Mouse (Mus musculus): ENCODE results near the gene C130079G13Rik. TPM values are rescaled to one million over a fixed set of nuclear protein-coding genes. Genes with fewer than 3 reads are reported as not detected.
"Not testable (repeated sequence)": the region's sequence is repeated elsewhere in the genome, so short reads cannot be mapped to it uniquely, and the experiment has no call there.

Gene C130079G13Rik
- total RNA-seq (2017) = not detected in 2 replicates

- ATAC-seq (ENCODE audit: extremely low read depth, insufficient number of reproducible peaks, low FRiP score, poor library complexity, severe bottlenecking) = no peak
These were observed at the start of gene C130079G13Rik for GRCm38 (mm10) chr3:59924914-59925313. Gene C130079G13Rik (plus strand): TSS chr3:59925214.

DNA sequence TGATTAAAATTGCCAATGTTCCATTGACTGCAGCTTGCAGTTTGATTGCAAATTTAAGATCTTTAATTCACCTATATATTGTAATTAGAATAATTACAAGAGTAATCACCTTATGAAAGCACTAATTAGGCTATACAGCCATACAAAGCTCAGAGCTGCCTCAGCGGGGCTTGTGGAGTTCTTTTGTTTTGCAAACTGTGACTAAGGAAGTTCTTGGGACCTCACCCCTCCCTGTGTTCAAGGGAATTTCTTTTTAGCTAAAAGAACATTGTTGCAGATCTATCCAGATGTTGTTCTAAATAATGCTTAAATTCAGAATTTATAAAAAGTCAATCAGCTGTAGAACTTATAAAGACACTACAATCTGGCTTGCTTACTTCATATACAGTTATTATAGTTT lies 47.4 kb upstream of the C130079G13Rik start:
- ATAC-seq (ENCODE audit: extremely low read depth, insufficient number of reproducible peaks, low FRiP score, poor library complexity, severe bottlenecking) = not testable (repeated sequence)

DNA sequence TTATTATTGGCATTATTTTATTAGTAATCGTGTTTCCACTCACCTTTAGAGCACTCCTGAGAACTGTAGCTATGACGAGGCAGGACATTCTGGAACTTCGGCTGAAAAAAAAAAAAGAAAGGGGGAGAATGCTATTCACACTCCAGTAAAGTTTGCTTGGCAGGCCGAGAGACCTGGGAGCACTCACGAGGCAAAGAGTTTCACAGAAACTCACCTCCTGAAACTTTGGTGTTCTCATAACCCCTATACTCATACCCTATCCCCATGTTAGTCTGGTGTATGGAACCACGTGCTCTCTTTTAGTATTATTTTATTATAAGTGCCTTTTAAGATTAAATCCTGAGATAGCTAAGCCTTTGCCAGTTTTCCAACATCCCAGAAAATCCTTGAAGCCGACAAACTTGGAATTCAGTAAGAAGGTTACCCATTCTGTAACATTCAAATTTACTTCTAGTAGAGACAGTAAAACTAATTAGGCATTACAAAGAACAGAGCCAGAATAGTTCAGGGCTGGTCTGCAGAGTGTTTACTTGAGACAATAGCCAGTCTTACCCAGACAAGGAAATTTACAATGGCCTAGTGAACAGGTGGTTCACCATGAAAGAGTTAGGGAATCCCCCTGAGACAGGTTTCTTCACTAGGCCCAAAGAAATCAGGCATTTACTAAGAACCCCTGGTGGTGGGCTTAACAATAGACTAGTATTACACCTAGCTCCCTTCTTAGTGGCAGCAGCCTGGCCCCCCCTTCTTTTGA lies 45.0 kb upstream of the C130079G13Rik start:
- not testable (repeated sequence) for ATAC-seq (ENCODE audit: extremely low read depth, insufficient number of reproducible peaks, low FRiP score, poor library complexity, severe bottlenecking)

- no peak for ATAC-seq (ENCODE audit: extremely low read depth, insufficient number of reproducible peaks, low FRiP score, poor library complexity, severe bottlenecking)
These were observed 31.7 kb upstream of the C130079G13Rik start for GRCm38 (mm10) chr3:59893276-59893675.

DNA sequence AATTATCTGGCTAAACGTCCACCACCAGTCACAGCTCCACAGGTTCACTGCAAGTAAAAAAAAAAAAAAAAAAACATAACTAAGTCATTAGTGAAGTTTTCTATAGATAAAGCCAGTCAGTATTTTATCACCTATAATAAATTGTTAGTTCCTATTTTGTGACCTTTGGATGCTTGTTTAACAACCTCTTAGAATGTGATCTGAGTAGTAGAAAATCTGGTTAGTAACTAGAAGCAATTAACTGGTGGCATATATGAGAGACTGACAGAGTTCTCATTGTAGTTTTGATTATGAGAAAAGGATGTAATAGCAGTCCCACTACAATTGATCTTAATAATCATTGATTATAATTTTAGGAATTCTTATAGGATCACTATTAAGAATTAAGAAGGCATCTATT lies 9.6 kb downstream of the C130079G13Rik start:
- no peak for ATAC-seq (ENCODE audit: extremely low read depth, insufficient number of reproducible peaks, low FRiP score, poor library complexity, severe bottlenecking)

DNA sequence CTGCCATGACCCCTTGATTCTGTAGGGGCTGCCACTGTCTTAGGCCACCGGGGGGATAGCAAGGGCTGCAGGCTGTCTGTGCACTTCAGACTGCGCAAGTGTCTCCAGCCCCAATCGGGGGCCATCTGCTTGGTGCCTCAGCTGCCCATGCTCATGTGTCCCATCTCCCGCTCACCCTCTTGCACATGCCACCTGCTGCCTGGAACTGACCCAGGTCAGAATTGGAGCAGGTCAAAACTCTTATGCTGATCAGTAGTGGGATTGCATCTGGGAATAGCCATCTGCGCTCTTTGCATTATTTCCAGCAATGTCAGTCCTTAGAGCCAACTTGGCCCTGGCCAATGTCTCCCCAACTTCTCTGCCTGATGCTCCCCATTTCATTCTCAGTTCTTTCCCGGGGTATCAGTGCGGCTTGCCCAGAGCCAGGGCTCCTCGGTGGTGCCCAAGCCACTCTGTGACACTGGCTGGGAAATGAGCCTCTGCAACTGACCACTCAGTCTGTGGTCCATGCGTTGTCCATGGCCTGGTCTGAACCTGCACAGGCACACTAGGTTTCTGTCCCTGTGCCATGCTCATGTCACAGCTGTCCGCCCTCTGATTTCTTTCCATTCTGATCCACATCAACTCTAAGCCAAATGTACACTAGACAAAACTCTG lies 22.4 kb downstream of the C130079G13Rik start:
- ATAC-seq (ENCODE audit: extremely low read depth, insufficient number of reproducible peaks, low FRiP score, poor library complexity, severe bottlenecking) = no peak

DNA sequence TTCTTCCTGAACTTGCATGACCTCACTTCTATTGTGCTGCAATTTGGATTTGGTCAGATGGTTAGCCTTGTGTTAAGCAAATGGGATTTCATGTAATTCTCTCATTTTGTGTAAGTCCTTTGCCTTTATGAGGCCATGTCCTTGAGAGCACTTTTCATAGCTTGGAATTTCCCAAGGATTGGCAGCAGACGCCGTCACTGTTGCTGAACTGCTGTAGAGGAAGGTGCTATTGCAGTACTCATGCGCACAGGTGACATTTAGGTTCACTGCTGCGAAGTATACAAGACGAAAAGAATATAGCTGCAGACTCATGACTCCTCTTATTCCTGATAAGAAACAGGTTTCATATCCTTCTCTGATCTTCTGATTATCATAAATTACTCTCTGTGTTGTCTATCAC lies 45.9 kb downstream of the C130079G13Rik start:
- ATAC-seq (ENCODE audit: extremely low read depth, insufficient number of reproducible peaks, low FRiP score, poor library complexity, severe bottlenecking) = no peak

GRCm38 (mm10) chr3:59974591-59974990 lies 49.6 kb downstream of the C130079G13Rik start:
- no peak for ATAC-seq (ENCODE audit: extremely low read depth, insufficient number of reproducible peaks, low FRiP score, poor library complexity, severe bottlenecking)

Other genes starting within 250 kb of the C130079G13Rik start
- gene Gm5538, start 195.4 kb upstream of the C130079G13Rik start, total RNA-seq (2017) = 0.86 and 1.5 TPM in 2 replicates
- gene Gm8298, start 64.2 kb upstream of the C130079G13Rik start, total RNA-seq (2017) = not detected in 2 replicates
- gene Aadacl2, start 81.5 kb downstream of the C130079G13Rik start, total RNA-seq (2017) = not detected in 2 replicates
- not detected in 2 replicates for gene Aadac, start 100.5 kb downstream of the C130079G13Rik start, total RNA-seq (2017)
- gene Sucnr1, start 156.7 kb downstream of the C130079G13Rik start, total RNA-seq (2017) = not detected in 2 replicates